Mouse (Mus musculus) heart, embryonic 12.5 days (tissue): ENCODE measurements at regions not wholly inside any gene's neighbourhood (a gene's known extent, or its start where the extent isn't known, plus 50 kb on each side); places are given as distances from the start of the nearest gene placed in this dataset.

Source experiments
- ATAC-seq: fragments of 200-750 bp; cut with Nextera tagmentation; 2 replicates; pipeline ENCODE4 v1.8.0; 2017; ENCODE audit warnings: moderate TSS enrichment, moderate library complexity; ENCODE audit not compliant: insufficient number of reproducible peaks, low FRiP score
- H3K27ac ChIP-seq: fragments of 300-500 bp; sonication (generic); 2 replicates; pipeline ENCODE4 v1.5.1; 2016; ENCODE audit warnings: mild to moderate bottlenecking, moderate library complexity; ENCODE audit not compliant: poor library complexity, severe bottlenecking
- H3K27me3 ChIP-seq: fragments of 300-500 bp; sonication (generic); replicated peaks from 2 replicates; pipeline ENCODE4 v1.6.1; 2016; ENCODE audit warnings: mild to moderate bottlenecking, moderate library complexity
- H3K36me3 ChIP-seq: fragments of 300-500 bp; sonication (generic); 2 replicates; pipeline ENCODE4 v1.6.1; 2016; ENCODE audit warnings: mild to moderate bottlenecking, moderate library complexity
- H3K4me1 ChIP-seq: fragments of 300-500 bp; sonication (generic); replicated peaks from 2 replicates; pipeline ENCODE4 v1.6.1; 2016; ENCODE audit warnings: mild to moderate bottlenecking
- H3K4me2 ChIP-seq: fragments of 300-500 bp; sonication (generic); 2 replicates; pipeline ENCODE4 v1.6.1; 2016; ENCODE audit warnings: mild to moderate bottlenecking, moderate library complexity
- H3K4me3 ChIP-seq: fragments of 300-500 bp; sonication (generic); 2 replicates; pipeline ENCODE4 v1.5.1; 2016; ENCODE audit warnings: mild to moderate bottlenecking
- H3K9ac ChIP-seq: fragments of 300-500 bp; sonication (generic); 2 replicates; pipeline ENCODE4 v1.6.1; 2016; ENCODE audit warnings: mild to moderate bottlenecking, moderate library complexity
- H3K9me3 ChIP-seq: fragments of 300-500 bp; sonication (generic); replicated peaks from 2 replicates; pipeline ENCODE4 v1.6.1; 2016; ENCODE audit warnings: mild to moderate bottlenecking, moderate library complexity
- WGBS: fragments of 180-500 bp; shearing (Covaris S2); methylation state at CpG from one replicate; pipeline ENCODE4 v1.1.7; 2016; 5-methylcytosine and 5-hydroxymethylcytosine counted together

GRCm38 (mm10) chr4:64684654-64685053 is 439.3 kb upstream of the Pappa start:
- H3K36me3 ChIP-seq: no peaks in the 10 kb centered on the region
- ATAC-seq: no peak
- no peaks in the 10 kb centered on the region for H3K4me1 ChIP-seq
- H3K27me3 ChIP-seq: no peaks in the 10 kb centered on the region
- H3K4me3 ChIP-seq: no peak overlapping the region
- no peaks in the 10 kb centered on the region for H3K9me3 ChIP-seq
- 83% methylated on average over 1 of the region's 1 CpGs for WGBS
- H3K4me2 ChIP-seq: no peak overlapping the region
- H3K9ac ChIP-seq: no peak overlapping the region
- no peak overlapping the region for H3K27ac ChIP-seq

- Histone ChIP-seq H3K9me3 (no peaks in the 10 kb centered on the region), H3K9ac (no peak overlapping the region), H3K27ac (no peak overlapping the region), H3K27me3 (no peaks in the 10 kb centered on the region), H3K4me1 (no peaks in the 10 kb centered on the region), H3K4me2 (no peak overlapping the region), H3K36me3 (no peaks in the 10 kb centered on the region), H3K4me3 (no peak overlapping the region)
- no peak for ATAC-seq
- WGBS: 52% methylated on average over 1 of the region's 1 CpGs
Observed at GRCm38 (mm10) chr4:64696134-64696533, 427.8 kb upstream of the Pappa start.

DNA sequence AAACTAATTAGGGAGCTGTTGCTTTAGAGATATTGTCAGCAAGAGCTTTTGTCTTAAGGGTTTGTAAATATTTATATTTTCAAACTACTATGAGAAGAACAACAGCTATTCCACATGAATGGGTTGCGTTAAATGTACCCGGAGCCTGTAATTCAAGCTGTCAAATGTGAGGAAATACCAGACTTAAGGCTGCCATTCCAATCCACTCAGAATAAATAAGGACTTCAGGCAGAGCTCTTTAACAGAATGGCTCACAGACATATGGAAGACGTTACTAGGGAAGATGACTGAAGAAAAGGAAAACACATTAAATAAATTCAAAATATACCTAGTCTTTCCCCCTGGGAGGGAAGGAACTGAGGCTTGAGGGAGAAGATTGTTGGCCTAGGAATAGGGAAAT is 400.7 kb upstream of the Pappa start:
- H3K36me3 ChIP-seq: no peaks in the 10 kb centered on the region
- ATAC-seq: no peak
- no peak overlapping the region for H3K4me2 ChIP-seq
- H3K27me3 ChIP-seq: no peaks in the 10 kb centered on the region
- H3K9ac ChIP-seq: no peak overlapping the region
- WGBS: 50% methylated on average over 3 of the region's 3 CpGs
- no peaks in the 10 kb centered on the region for H3K4me1 ChIP-seq
- H3K4me3 ChIP-seq: no peak overlapping the region
- H3K9me3 ChIP-seq: no peaks in the 10 kb centered on the region
- no peak overlapping the region for H3K27ac ChIP-seq

- Histone ChIP-seq H3K27me3 (no peaks in the 10 kb centered on the region), H3K9ac (no peak overlapping the region), H3K9me3 (no peaks in the 10 kb centered on the region), H3K4me3 (no peak overlapping the region), H3K36me3 (no peaks in the 10 kb centered on the region), H3K4me2 (no peak overlapping the region), H3K27ac (no peak overlapping the region), H3K4me1 (no peaks in the 10 kb centered on the region)
- WGBS: 62% methylated on average over 1 of the region's 1 CpGs
- no peak for ATAC-seq
Observed at GRCm38 (mm10) chr4:64724851-64725250, 399.1 kb upstream of the Pappa start.

DNA sequence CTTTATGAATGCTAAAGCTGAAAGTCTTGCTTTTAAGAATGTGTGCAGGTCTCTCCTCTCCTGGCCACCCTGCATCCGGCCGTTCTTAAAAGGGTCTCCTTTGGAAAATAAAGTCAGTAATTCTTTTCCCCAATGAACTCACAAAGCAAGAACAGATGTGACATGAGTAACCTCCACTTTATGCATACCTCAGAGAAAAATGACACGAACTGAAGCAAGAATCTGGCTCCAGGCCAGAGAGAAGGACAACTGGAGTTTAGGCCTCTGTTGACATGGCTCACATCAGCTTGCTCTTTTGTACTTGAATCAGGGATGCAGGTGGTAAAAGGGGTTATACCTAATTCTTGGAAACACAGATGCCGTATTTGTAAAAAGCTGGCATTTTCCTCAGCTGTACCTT is 368.0 kb upstream of the Pappa start:
- no peak overlapping the region for H3K4me2 ChIP-seq

GRCm38 (mm10) chr4:64768610-64769009 is 355.4 kb upstream of the Pappa start:
- Histone ChIP-seq H3K4me2 (no peak overlapping the region), H3K27ac (no peak overlapping the region), H3K36me3 (no peaks in the 10 kb centered on the region), H3K27me3 (no peaks in the 10 kb centered on the region), H3K9me3 (no peaks in the 10 kb centered on the region), H3K4me1 (no peaks in the 10 kb centered on the region), H3K4me3 (no peak overlapping the region), H3K9ac (no peak overlapping the region)
- no peak for ATAC-seq
- WGBS: 59% methylated on average over 1 of the region's 1 CpGs

More for the DNA sequence above, 368.0 kb upstream of the Pappa start:
- 78% methylated on average over 4 of the region's 4 CpGs for WGBS
- no peaks in the 10 kb centered on the region for H3K36me3 ChIP-seq
- ATAC-seq: no peak
- H3K9ac ChIP-seq: no peak overlapping the region
- no peak overlapping the region for H3K27ac ChIP-seq
- no peaks in the 10 kb centered on the region for H3K4me1 ChIP-seq
- H3K27me3 ChIP-seq: no peaks in the 10 kb centered on the region
- no peak overlapping the region for H3K4me3 ChIP-seq
- H3K9me3 ChIP-seq: no peaks in the 10 kb centered on the region

- Histone ChIP-seq H3K9me3 (no peaks in the 10 kb centered on the region), H3K4me1 (peaks cover 8% of the 10 kb centered on the region), H3K4me3 (no peak overlapping the region), H3K36me3 (no peaks in the 10 kb centered on the region), H3K27me3 (no peaks in the 10 kb centered on the region), H3K27ac (no peak overlapping the region), H3K9ac (no peak overlapping the region), H3K4me2 (no peak overlapping the region)
- 43% methylated on average over 7 of the region's 7 CpGs for WGBS
- ATAC-seq: no peak
Observed at GRCm38 (mm10) chr4:64803886-64804285, 320.1 kb upstream of the Pappa start.

DNA sequence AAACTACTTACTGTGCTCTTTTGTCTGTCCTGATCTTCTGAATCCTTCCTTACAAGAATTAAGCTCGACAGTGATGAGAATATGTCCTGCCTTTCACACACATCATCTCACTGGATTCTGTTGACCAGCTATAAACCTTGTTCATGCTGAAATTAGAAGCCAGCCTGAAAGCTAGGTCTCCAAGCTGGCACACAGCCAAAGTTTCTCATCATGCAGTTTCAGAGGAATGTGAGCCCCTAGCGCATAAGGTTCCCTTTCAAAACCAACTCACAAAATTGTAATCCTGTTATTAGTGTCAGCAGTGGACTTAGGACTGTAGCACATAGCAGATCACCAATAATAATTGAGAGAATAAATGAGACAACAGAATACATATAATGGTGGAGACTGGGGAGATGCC is 319.0 kb upstream of the Pappa start:
- no peak overlapping the region for H3K27ac ChIP-seq
- no peak for ATAC-seq
- whole genome bisulfite sequencing: 50% methylated on average over 2 of the region's 2 CpGs
- no peak overlapping the region for H3K4me2 ChIP-seq
- H3K9ac ChIP-seq: no peak overlapping the region
- H3K27me3 ChIP-seq: no peaks in the 10 kb centered on the region
- H3K4me1 ChIP-seq: peaks cover 8% of the 10 kb centered on the region
- no peaks in the 10 kb centered on the region for H3K9me3 ChIP-seq
- no peaks in the 10 kb centered on the region for H3K36me3 ChIP-seq
- no peak overlapping the region for H3K4me3 ChIP-seq

- no peak overlapping the region for H3K9ac ChIP-seq
- WGBS: 80% methylated on average over 1 of the region's 1 CpGs
- H3K27me3 ChIP-seq: no peaks in the 10 kb centered on the region
- no peak for ATAC-seq
- H3K4me3 ChIP-seq: no peak overlapping the region
- H3K9me3 ChIP-seq: no peaks in the 10 kb centered on the region
- no peak overlapping the region for H3K27ac ChIP-seq
- H3K4me2 ChIP-seq: no peak overlapping the region
- peaks cover 8% of the 10 kb centered on the region for H3K4me1 ChIP-seq
- no peaks in the 10 kb centered on the region for H3K36me3 ChIP-seq
Observed at GRCm38 (mm10) chr4:64807148-64807547, 316.8 kb upstream of the Pappa start.

GRCm38 (mm10) chr4:64811974-64812373 is 312.0 kb upstream of the Pappa start:
- H3K9me3 ChIP-seq: no peaks in the 10 kb centered on the region

DNA sequence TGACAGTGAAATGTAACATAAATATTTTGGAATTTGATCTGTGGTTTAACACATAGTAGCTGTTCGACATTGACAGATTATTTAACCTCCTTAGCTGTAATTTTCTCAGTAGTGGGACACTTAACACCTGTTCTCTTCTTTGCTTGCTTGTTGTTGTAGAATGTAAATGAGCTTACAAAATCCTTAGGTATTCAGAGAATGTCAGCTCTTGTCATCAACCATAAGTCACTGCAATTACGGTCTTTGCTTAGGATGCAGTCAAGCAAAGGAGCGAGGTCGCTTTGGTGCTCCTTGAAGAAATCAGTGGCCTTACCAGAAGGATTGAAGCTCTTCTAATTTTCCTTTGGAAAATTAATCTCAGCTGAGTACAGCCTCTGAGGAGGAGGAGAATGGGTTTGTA is 311.2 kb upstream of the Pappa start:
- no peak for ATAC-seq

More at GRCm38 (mm10) chr4:64811974-64812373, 312.0 kb upstream of the Pappa start:
- Histone ChIP-seq H3K4me1 (no peaks in the 10 kb centered on the region), H3K4me3 (no peak overlapping the region), H3K9ac (no peak overlapping the region), H3K36me3 (no peaks in the 10 kb centered on the region), H3K27me3 (no peaks in the 10 kb centered on the region), H3K4me2 (no peak overlapping the region), H3K27ac (no peak overlapping the region)
- no peak for ATAC-seq

DNA sequence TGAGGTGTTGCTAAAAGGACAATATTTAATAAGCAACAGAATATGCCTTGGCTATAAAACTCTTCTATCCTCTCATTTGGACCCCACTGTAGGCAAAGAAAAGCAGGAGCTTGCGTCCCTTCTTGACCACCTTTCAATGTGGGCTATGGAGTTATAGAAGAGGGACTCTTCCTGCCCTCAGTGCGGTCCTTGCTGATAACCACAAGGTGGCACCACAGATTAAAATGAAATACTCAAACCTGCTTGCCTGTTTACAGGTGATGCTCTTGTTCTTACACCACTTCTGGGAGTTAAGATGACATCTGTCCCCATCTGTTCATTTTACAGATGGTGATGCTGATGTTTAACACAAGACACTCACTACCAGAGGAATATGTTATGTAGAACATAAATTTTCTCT is 291.1 kb upstream of the Pappa start:
- H3K4me2 ChIP-seq: no peak overlapping the region
- H3K9ac ChIP-seq: no peak overlapping the region
- no peak overlapping the region for H3K27ac ChIP-seq
- ATAC-seq: no peak
- H3K9me3 ChIP-seq: no peaks in the 10 kb centered on the region
- no peaks in the 10 kb centered on the region for H3K36me3 ChIP-seq
- no peaks in the 10 kb centered on the region for H3K4me1 ChIP-seq
- H3K4me3 ChIP-seq: no peak overlapping the region
- WGBS: 50% methylated on average over 2 of the region's 2 CpGs
- no peaks in the 10 kb centered on the region for H3K27me3 ChIP-seq

More for the DNA sequence above, 311.2 kb upstream of the Pappa start:
- H3K36me3 ChIP-seq: no peaks in the 10 kb centered on the region
- WGBS: 70% methylated on average over 4 of the region's 4 CpGs
- no peaks in the 10 kb centered on the region for H3K9me3 ChIP-seq
- H3K4me2 ChIP-seq: no peak overlapping the region
- no peak overlapping the region for H3K4me3 ChIP-seq
- no peaks in the 10 kb centered on the region for H3K27me3 ChIP-seq
- H3K27ac ChIP-seq: no peak overlapping the region
- H3K9ac ChIP-seq: no peak overlapping the region
- H3K4me1 ChIP-seq: no peaks in the 10 kb centered on the region
